Mouse (Mus musculus) right cerebral cortex, postnatal 10 days (tissue): ENCODE measurements around the gene Cfap57.
"Not testable (repeated sequence)": the region's sequence is repeated elsewhere in the genome, so short reads cannot be mapped to it uniquely, and the experiment has no call there.

ENCODE experiments used
- DNase-seq, 2 experiments: peaks; one replicate each; pipeline ENCODE4 v3.0.0; 2021; ENCODE audit warnings: low spot score in 2 of 2

Cfap57 gene

GRCm38 (mm10) chr4:118518208-118518607 is 102.4 kb downstream of the Cfap57 start:
- DNase-seq: no peak

DNA sequence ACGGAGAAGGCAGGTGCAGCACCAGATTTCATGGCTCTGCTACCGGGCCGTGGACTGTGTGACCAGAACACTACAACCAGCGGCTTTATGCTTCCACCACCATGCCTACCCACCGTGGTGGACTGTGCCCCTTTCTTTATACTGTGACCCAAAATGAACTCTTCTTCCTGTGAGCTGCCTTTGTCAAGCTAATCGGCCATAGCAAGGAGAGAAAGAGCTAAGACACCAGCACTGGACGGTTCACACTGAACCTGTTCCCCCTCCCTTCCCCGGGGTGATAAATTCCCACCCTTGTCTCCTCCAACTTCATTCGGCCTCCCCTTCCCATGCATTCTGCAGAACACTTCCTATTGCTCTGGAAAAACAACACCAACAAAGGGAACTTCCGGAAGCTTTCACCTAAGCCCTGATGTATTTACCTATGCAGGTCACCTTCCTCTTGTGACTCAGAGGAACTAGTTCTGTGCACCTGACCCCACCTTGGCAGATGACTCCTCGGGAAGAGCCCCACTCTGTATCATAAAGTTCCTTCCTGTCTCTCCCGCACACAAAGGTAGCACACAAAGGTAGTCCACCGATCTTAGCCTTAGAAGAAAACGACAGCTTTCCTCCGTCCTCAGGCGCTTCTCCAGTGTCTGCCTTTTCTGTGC is 103.0 kb downstream of the Cfap57 start:
- no peak for DNase-seq

- DNase-seq: no peak
Measured at GRCm38 (mm10) chr4:118516699-118517496, 103.7 kb downstream of the Cfap57 start.

DNA sequence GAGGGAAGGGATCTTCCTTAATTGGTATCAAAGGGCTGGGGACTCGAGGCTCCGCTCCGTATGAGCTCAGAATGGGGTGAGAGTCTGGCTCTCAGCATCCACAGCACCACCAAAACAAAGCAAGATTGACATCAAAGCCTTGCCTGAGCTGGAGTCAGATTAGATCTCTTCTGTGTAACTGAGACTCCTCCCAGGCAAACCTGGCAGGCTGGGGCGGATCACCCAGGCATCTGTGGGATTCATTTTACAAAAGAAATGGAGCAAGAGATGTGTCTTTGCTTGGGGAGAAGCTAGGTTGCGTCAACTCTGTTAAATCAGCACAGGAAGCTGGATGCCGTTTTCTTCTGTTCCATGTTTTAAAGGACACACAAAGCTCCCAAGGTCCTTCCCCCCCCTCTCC is 111.5 kb downstream of the Cfap57 start:
- no peak for DNase-seq

GRCm38 (mm10) chr4:118507171-118507570 is 113.4 kb downstream of the Cfap57 start:
- DNase-seq: not testable (repeated sequence)

DNA sequence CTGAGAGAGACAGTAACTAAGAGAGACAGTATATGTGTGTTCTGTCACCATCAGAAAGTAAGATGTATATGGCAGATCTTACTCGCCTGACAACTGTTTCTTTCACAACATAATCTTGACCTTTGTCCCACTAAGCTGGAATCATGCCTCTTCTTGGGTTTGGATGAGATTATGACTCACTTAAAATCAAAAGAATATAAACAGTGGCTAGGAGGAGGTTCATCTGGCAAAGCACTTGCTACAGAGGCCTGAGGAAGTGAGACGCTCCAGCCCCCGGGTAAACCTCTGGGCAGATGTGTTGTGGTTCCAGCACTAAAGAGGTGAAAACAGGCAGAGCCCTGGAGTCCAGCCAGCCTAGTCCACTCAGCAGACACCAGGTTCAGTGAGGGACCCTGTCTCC is 115.0 kb downstream of the Cfap57 start:
- no peak for DNase-seq
